Mouse (Mus musculus) telencephalon, adult 2 months (tissue): ENCODE data around the gene Dkk2.
A peak's percentile ranks its signal among the peaks of the same experiment; 100 is the strongest.

Experiments used
- DNase-seq: peaks from one replicate; pipeline ENCODE4 v3.0.0-alpha.2; 2011; ENCODE audit warnings: low read depth, low spot score

Gene Dkk2

GRCm38 (mm10) chr3:132125227-132125740 is 40.2 kb downstream of the Dkk2 start:
- no peak for DNase-seq

GRCm38 (mm10) chr3:132129730-132130274 is 44.7 kb downstream of the Dkk2 start:
- no peak for DNase-seq

GRCm38 (mm10) chr3:132130781-132131180 is 45.7 kb downstream of the Dkk2 start:
- DNase-seq: no peak

GRCm38 (mm10) chr3:132131939-132132338 is 46.8 kb downstream of the Dkk2 start:
- no peak for DNase-seq

GRCm38 (mm10) chr3:132134502-132134901 is 49.4 kb downstream of the Dkk2 start:
- no peak for DNase-seq

- DNase-seq: no peak
Measured at GRCm38 (mm10) chr3:132137802-132138378, 52.8 kb downstream of the Dkk2 start.

GRCm38 (mm10) chr3:132141031-132141430 is 55.9 kb downstream of the Dkk2 start:
- DNase-seq: no peak

GRCm38 (mm10) chr3:132149446-132150025 is 64.4 kb downstream of the Dkk2 start:
- DNase-seq: no peak

- DNase-seq: no peak
Measured at GRCm38 (mm10) chr3:132158817-132159216, 73.7 kb downstream of the Dkk2 start.

GRCm38 (mm10) chr3:132168911-132169310 is 83.8 kb downstream of the Dkk2 start:
- no peak for DNase-seq

GRCm38 (mm10) chr3:132186888-132187552 is 101.9 kb downstream of the Dkk2 start:
- no peak for DNase-seq

GRCm38 (mm10) chr3:132201950-132202349 is 116.9 kb downstream of the Dkk2 start:
- no peak for DNase-seq

- no peak for DNase-seq
Measured at GRCm38 (mm10) chr3:132202665-132203064, 117.6 kb downstream of the Dkk2 start.

- peak; percentile 12 for DNase-seq
Measured at GRCm38 (mm10) chr3:132207469-132207868, 122.4 kb downstream of the Dkk2 start.

- no peak for DNase-seq
Measured at GRCm38 (mm10) chr3:132211260-132211659, 126.2 kb downstream of the Dkk2 start.

- no peak for DNase-seq
Measured at GRCm38 (mm10) chr3:132219977-132220487, 134.9 kb downstream of the Dkk2 start.

GRCm38 (mm10) chr3:132227622-132228021 is 142.5 kb downstream of the Dkk2 start:
- no peak for DNase-seq
